Mouse (Mus musculus): ENCODE results near the gene Atg7.

- TF ChIP-seq ZMIZ1 (IDR thresholded peaks at IDR 0.05; ENCODE audit: low read depth, low read length) (no peak), POLR2A (IDR thresholded peaks at IDR 0.05; ENCODE audit: low read depth, low read length) (no peak), BHLHE40 (IDR thresholded peaks at IDR 0.05; ENCODE audit: low read depth, low read length) (no peak), UBTF (IDR thresholded peaks at IDR 0.05; ENCODE audit: low read depth, low read length) (0 out of 2 replicates have a peak, but pooled peaks have one; percentile 56)
Measured at GRCm38 (mm10) chr6:114868656-114869055, 225.8 kb downstream of the Atg7 start.
